Mouse (Mus musculus) right cerebral cortex, postnatal 14 days (tissue): Measurements from ENCODE around the gene Tmem170b.

Experiments
- DNase-seq: peaks from one replicate; pipeline ENCODE4 v3.0.0; 2022

Tmem170b gene

DNA sequence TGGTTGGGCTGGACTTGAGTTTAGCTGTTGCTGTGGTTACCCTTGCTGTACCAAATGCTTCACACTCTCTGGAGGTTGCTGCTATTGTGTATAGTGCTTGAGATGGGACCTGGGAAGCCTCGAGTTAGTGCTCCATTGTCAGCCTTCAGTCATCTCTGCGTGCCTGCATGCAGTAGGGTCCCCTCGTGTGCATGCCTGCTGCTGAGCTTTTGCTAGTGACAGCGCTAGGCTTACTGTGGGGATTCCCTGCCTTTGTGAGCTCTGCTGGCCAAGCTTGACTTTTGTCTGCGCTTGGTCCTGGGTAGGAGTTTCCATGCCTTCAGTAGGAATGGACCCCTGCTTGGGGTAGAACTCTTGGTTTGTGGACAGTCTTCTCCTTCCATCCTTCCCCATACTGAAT lies 9.3 kb downstream of the Tmem170b start:
- no peak for DNase-seq

DNA sequence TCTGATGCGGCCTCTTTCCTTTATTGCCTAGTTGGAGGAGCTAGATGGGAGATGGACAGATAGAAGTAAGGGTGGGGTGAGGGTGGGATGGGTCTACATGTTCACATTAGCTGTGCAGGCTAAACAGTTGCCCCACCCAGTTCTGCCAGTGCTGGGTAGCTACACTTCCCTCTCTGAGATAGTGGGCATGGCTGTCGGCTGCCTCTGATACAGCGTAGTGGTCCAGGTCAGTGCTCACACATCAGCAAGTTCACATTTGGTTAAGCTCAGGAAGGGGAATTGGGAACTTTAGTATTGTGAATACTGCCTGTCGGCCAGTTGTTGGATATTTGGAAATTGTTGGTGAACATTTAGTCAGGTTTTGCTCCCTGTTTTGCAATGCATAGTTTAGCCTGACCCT lies 13.8 kb downstream of the Tmem170b start:
- no peak for DNase-seq

DNA sequence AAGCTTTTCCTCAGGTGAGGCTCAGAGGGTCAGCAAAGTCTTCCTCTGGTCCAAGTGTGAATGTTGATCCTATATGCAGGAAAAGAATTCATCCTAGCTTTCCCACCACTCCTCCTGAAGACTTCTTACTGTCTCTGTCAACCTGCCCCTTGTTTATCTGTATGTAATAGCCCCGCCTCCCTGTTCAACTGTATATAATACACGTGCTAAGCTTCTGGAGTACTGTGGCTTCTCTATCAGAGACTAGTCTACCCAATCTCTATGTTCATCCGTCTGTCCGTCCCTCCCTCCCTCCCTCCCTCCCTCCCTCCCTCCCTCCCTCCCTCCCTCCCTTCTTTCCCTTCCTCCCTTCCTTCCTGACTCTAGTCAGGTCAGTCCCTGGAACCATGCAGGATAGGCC lies 14.4 kb downstream of the Tmem170b start:
- DNase-seq = no peak

DNA sequence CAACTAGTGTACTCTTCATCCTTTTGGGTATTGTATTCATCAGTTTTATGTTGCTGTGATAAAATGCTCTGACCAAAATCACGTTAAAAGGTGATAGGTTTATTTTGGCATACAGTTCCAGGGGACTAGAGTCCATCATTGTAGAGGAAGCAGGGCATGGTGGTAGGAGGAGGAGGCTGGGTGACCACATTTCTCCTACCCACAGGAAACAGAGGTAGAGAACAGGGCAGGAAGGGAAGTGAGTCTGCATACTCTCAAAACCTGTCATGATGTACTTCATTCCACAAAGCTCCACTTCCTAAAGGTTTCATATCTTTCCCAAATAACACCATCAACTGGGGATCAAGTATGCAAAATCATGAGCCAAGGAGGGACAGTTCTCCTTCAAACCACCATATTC lies 18.4 kb downstream of the Tmem170b start:
- DNase-seq = no peak

DNA sequence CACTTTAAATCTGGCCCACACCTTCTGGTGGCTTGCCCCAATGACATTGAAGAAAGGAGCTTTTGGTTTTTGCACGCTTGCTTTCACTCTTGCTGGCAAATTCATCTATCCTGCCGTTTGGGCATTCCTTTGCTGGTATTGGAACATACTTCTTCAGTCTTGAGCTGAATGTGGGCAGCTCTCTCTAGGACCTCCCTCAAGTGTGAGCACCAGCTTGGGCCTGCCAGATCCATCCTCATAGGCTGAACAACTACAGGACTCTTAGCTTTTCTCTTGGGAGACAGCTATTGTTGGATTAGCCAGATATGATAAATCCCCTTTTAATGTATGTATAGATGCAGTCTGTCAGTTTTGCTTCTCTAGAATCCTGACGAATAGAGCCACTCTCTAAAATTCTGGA lies 19.5 kb downstream of the Tmem170b start:
- no peak for DNase-seq

DNA sequence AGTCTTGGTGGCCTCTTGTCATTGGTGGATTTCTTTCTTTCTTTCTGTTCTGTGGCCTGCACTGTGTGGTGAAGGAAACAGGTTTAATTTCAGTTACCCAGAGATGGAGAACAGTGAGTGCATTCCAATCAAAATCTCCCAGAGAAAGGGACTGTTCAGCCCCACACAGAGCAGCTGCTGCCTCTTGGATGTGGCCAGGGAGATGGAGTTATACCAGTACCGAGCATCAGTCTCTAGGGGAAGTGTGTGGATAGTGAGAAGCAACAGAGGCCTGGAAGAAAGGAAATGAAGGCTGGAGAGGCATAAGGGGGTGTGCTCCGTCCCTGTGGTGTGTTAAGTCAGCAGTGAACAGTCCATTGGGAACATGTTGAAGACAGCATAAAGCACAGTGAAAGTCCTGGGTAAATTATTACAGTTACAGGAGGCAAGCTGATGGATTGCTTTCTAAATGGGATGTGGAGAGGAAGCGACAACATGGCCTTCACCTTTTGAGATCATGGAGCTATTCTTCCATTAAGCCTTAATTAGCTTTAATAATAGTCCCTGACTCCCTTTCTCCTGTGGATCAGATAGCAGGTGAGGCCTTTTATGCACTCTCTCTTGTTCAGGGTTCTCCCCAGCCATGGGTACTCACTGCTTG lies 21.7 kb downstream of the Tmem170b start:
- no peak for DNase-seq

DNA sequence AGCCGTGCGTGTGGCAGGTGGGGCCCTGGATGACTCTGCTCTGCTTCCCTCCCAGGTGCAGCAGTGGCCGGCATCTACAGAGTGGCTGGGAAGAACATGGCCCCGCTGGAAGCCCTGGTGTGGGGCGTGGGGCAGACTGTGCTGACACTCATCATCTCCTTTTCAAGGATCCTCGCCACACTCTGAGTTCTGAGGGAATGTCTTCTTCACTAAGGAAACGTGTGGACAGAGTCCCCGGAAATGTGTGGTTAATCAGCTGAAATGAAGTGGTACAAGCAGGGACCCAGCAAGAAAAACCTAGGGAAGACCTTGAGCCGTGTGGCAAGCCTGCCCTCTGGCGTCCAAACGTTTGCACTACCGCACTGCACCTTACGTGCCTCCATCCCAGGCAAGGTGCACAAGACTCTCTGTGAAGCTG lies 28.7 kb downstream of the Tmem170b start:
- peak; percentile 76 for DNase-seq

DNA sequence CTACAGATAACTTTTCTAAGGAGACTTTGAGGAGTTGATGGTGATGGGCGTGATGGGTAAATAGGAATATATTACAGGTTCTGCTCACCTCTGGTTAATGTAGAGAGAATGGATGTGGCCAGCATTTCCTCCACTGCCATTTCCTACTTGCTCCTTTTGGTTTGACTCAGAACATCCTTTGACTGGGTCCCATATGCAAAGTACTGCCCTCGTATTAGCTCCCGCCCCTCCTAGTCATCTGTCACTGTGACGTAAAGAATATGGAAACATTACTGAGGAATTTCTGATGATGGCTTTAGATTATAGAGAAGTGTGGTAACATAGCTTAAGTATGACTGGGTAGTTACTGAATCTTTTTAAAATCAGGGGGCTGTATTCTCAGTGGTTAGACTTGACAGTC lies 32.4 kb downstream of the Tmem170b start:
- no peak for DNase-seq

DNA sequence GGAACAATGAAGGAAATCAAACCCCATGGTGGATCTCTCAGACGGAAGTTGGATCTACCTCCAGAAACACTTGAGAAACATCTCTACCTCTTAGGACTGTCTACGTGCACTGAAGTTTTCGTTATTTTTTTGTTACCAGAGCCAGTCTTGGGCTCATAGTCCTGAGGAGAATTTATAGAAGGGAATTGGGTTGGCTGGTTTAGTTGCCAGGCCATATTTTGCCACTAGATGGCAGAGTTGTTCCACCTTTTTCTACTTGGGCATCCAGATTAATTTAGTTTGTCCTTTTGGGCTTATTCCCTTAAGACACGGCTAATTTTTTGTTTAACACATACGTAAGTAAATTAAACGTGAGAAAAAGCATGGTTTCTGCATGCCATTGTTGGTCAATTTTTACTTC lies 37.1 kb downstream of the Tmem170b start:
- DNase-seq = peak; percentile 64

DNA sequence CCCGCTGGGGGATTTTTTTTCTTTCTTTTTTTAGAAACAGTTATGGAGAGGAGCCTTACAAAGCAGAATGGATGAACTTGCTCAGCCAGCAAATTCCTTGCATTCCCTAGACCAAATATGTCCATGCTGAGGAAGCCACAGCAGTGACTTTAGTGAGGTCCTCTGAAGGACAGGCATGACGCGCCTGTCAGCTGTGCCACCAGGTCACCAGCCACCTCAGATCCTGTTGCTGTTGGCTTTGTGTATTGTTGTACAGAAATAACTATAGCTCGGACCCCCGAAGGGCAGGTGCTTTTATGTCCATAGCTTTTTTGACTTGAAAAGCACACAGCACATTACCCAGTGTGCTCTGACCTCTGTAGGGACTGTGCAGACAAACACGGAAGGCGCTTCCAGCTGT lies 38.1 kb downstream of the Tmem170b start:
- DNase-seq = no peak

DNA sequence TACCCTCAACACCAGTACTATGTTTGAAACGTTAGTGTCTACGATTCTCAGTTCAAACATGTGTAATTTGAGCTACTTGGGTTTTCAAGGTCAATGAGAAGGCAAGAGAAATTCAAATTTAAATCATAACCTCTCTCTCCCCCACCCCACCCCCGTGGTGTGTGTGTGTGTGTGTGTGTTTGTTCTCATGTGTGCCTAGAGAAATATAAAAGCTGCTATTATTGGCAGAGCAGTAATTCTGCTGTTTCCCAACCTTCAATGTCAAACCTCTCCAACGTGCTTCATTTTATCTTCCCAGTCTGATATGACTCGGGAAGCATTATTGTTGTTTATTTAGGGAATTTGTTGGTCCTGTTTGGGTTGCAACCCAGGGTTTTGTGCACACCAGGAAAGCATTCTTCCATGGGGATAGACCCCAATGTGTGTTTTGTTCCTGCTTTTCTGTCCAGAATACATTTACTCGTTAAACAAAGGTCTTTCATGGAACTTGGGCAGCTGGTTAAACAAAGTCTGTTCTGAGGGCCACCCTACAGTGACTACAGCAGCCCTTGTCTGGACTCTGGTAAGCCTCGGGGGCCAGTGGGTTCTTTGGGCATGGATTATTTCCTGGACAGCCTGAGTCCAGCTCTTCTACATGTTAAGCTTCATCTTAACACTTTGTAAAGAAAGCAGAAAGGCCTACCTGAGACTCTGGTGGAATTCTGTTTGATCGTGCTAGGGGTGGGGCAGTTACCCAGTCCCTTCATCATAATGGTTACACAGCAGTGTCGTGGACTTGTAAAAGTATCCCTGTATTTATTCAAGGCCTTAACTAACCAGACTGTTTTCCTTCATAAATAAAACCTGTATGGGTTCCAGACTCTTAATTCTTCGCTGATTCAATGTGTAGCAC lies 39.1 kb downstream of the Tmem170b start:
- no peak for DNase-seq

DNA sequence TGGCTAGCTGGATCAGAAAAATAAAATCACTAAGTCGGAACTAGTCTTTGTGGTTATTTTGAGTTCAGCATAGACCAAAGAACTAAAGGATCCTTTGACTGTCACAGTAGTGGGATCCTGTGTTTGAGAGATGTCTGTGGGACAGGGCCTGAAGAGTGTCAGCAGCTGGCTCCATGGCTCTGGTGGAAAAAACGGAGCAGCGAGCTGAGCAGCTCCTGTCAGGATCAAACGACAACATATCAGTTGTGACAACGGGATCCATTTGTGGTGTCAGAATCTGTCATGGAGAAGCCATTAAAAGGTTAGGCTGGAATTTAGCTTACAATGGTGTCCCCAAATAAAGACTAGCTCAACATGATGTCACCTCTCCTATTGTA lies 39.8 kb downstream of the Tmem170b start:
- no peak for DNase-seq

DNA sequence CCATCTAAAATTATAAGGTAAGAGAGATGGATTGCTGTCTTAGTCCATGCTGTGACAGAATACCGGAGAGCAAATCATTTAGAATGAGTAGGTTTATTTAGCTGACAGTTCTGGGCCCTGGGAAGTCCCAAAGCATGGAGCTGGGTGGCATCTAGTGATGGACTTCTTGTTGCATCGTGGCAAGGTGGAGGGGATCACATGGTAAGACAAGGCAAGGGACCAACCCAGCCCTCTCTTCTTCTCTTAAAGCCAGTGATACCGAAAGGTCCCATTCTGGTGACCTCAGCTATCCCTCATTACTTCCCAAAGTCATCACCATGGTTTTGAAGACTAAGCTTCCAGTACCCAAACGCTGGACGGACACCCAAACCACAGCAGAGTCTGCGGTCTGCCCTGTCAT lies 42.3 kb downstream of the Tmem170b start:
- DNase-seq = no peak

DNA sequence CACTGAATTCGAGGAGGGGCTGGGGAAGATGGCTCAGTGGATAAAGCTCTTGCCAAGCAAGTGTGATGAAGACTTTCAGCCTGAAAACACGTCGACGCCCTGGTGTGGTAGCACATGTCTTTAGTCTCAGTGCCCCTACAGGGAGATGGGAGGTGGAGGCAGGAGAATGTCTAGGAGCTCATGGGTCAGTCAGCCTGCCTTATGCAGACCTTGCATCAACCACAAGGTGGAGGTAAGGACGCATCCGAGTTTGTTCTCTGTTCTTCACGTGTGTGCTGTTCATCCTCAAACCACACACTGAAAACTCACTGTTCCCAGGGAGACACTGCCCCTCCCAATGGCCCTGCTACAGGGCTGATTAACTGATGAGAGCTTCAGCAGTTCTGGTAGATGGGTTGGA lies 45.0 kb downstream of the Tmem170b start:
- no peak for DNase-seq

DNA sequence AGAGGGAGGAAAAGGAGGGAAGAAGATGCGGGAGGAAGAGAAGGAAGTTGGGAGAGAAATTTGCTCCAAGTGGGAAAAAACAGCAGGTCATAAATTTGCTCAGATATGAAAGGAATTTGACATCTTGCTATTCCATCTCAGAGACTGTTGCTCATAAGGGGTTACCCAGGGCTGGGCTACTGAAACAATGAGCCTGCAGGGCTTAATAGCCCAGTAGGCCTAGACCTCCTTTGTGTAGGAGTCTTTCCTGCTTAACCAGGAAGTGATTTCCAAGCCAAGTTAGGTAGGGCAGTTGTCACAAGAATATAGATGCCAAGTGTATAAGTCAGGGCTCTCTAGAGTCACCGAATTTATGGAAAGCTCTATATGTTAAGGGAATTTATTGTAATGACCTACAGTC lies 48.1 kb downstream of the Tmem170b start:
- DNase-seq = no peak

DNA sequence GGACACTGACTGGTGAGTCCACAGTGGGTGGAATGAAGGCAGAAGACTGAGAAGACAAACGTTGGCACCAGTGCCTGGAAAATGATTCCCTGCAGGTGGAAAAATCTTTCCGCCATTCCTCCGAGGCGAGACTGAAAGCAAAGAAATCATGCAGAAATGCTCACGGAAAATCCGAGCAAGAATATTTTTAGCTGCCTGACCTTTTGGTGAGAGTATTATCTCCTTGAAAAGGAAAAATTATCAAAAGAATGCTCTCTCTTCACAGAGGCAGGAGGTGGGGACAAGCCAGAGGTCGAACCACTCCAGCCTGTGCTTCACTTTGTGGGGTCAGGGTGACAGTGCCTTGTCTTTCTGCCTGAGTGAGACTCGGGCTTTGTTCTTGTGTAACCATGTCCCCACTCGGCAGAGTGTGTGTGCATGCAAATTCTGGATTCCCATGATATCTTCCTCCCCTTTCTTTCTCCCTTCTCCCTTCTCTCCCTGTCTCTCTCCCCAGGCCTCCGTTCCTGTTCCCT lies 49.9 kb downstream of the Tmem170b start:
- DNase-seq = no peak

DNA sequence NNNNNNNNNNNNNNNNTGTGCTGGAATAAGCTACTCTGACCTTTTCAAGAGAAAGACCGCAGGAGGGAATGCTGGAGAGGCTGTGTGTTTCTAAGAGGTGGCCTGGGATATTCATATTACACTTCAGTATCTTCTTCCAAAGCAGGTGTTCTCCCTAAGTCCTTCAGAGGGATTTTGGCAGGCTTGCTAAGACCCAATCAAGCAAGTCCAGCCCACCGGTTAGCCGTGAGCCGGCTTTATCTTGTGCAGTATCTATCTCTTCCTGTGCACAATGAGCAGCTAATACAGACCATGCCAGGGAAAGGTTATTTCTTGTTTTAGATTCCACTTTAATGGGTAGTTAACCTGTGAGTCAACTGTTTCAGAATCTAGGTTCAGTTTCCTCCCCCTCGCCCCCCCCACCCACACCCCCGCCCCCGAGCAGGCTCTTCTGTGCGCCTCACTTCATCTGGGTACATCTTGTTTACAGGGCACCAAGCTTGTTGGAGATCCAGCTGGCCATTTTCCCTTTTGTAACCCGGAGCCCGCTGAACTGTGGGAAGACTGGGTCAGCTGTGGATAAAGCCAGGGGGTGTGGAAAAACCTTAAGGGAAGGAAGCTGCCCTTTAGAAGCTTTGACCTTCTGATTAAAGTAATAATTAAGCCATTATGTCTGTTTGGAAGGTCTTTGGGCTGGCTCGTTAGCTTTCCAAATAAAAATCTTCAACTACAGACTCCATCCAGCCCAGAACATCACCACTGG lies 54.5 kb downstream of the Tmem170b start:
- no peak for DNase-seq

DNA sequence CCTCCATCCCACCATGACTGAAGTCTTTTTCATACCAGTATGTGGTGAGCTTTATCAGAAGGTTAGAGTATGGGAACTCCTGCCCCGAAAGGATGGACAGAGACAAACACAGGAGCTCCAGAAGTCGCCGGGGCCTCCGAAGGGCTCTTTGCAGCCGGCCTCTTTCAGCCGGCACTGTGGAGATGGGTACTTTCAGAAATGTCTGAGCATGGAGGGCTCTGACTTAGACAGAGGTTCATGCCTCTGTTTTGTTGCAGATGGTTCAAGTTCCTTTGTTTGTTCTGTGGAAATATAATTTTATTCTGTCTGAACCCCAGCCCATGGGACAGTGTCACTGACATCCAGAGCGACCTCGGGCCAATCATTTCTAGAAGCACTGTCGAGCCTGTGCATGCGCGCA lies 55.4 kb downstream of the Tmem170b start:
- DNase-seq = no peak

DNA sequence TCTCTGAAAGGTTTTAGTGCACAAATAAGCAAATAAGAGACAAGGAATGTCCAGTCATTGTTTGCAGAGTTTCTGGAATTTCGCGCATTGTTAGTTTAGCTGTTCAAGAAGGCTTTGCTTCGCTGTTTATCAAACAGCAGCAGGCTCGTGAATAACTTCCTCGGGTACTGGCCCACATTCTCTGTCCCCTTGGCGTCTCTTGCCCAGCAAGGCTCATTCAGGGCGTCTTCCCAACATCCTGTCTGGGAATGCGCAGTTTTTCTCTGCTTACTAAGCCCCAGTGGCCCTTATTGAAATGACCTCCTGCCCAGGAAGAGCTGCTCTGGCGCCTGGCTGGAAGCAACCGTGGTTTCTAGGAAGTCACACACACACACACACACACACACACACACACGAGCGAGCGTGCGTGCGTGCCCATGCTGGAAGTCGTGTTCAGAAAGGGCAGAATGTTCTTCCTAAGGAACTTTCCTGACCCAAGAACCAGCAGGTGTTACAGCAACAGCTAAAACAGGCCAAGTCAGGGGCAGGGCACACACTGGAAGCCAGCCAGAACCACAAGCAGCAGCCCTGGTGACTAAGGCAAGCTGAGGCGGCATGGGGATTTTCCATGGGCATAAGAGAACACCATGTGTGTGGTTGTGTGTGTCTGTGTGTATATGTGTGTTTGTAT lies 56.8 kb downstream of the Tmem170b start:
- peak; percentile 15 for DNase-seq

DNA sequence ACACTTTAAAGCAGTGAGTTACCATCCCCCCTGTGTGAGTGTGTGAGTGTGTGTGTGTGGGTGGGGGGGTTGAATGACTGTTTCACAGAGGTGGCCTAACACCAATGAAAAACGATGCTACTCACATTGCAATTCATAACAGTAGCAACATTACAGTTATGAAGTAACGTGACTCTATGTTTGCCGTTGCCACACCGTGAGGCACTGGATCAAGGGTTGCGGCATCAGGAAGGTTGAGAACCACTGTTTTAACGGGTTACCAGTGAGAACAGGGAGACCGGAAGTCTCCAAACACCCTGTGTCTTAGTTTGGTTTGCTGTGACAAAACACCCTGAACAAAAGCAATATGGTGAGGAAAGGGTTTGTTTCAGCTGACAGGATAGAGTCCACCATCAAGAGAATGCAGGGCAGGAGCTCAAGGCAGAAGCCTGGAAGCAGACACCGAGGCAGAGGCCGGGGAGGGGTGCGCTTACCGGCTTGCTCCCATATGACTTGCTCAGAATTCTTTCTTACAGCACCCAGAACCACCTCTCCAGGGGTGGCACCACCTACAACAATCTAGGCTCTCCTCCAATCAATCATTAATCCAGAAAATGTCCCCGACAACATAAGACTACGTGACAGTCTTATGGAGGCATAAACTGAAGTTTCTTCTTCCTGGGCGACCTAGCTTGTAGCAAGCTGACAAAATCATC lies 57.9 kb downstream of the Tmem170b start:
- no peak for DNase-seq

DNA sequence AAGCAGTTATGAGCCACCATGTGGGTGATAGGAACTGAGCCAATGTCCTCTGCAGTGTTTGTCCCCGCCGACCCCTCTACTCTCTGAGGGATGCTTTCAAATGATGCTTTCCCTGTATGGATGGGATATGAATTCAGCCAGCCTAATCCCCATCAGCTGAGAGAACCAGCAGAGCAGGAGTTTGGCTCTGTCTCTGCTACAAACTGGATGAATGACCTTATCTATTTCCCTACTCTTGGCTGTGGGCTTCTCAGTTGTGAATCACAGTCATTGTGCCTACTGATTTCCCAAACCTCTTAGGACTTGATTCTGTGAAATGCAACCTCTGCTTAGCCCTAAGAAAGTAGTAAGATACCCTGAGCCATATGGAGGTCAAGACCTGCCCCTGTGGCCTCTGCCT lies 64.2 kb downstream of the Tmem170b start:
- no peak for DNase-seq

DNA sequence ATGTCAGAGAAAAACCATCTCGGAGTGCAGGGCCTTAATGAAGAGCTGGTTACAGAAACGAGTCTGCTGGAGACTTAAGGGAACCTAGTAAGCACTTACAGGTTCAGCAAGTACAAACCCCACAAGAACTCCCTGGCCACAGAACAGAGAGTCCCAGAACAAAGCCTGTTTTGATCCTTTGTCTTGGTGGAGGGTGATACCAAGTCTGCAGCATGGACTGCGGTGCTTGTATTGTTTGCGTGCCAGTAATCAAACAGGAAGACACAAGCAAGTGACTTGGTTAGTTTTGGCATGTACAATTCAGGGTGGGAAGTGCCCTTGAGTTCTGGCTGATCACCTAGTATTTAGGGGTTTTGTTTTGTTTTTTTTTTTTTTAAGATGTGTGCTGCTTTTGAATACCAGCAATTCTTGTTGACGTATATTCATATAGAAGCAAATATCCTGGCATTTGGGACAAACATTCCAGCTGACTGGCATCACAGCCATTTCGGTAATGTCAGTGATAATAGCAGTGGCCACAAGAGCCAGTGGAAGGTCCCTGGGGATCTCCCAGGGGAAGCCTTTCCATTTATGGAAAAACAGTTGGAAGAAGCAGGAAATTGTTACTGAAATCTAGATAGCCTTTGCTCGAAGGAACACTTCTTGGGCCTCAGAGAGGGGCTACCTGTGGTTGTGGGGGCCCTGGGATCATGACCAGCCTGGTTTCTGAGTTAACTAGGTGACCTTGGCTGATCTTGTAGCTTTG lies 64.9 kb downstream of the Tmem170b start:
- DNase-seq = no peak
